Mouse (Mus musculus) megakaryocyte-erythroid progenitor cell, adult 5-6 weeks (primary cell): ENCODE measurements around the gene Acap1. TPM values are rescaled to one million over a fixed set of nuclear protein-coding genes. Genes with fewer than 3 reads are reported as not detected.

ENCODE experiments used
- ATAC-seq: replicated peaks from 2 replicates; pipeline ENCODE4 v1.8.0; 2016; ENCODE audit warnings: mild to moderate bottlenecking, inconsistent platforms; ENCODE audit not compliant: severe bottlenecking, poor library complexity, low FRiP score, low TSS enrichment
- total RNA-seq, 2 experiments: library from RNA; stranded (forward) in 1 of 2; stranded (reverse) in 1 of 2; fragments of 200-1000, 215-1000 nt in 1 of 2; fragments of >200 nt in 1 of 2; fragmentation: Nextera tagmentation in 1 of 2; gene quantifications; 2 replicates each; pipeline ENCODE4 v1.2.3; 2014 to 2017

Gene Acap1
- total RNA-seq, 2 experiments from 2014 or later: 40.3 to 52.7 TPM

GRCm38 (mm10) chr11:69910177-69910576 lies 14.8 kb upstream of the Acap1 start:
- no peak for ATAC-seq

- no peak for ATAC-seq
Observed at GRCm38 (mm10) chr11:69909174-69909573, 13.8 kb upstream of the Acap1 start.

GRCm38 (mm10) chr11:69908645-69909044 lies 13.3 kb upstream of the Acap1 start:
- no peak for ATAC-seq

GRCm38 (mm10) chr11:69904311-69904710 lies 9.0 kb upstream of the Acap1 start:
- no peak for ATAC-seq

- no peak for ATAC-seq
Observed at GRCm38 (mm10) chr11:69902972-69903371, 7.6 kb upstream of the Acap1 start.

- ATAC-seq: no peak
Observed at GRCm38 (mm10) chr11:69901993-69902392, 6.7 kb upstream of the Acap1 start.

GRCm38 (mm10) chr11:69901406-69901846 lies 6.1 kb upstream of the Acap1 start:
- peak; percentile 76 for ATAC-seq

- ATAC-seq: peak; percentile 87
Observed at GRCm38 (mm10) chr11:69900471-69901405, 5.4 kb upstream of the Acap1 start, which contains the start of the genes 2810408A11Rik and Neurl4. TSS of gene 2810408A11Rik (minus strand) at chr11:69900987. TSS of gene Neurl4 (plus strand) at chr11:69901072.

GRCm38 (mm10) chr11:69899870-69900269 lies 4.5 kb upstream of the Acap1 start:
- ATAC-seq: no peak

GRCm38 (mm10) chr11:69894671-69895070 lies 668 bp downstream of the Acap1 start:
- ATAC-seq: 0 out of 2 replicates have a peak, but pooled peaks have one; percentile 23

- ATAC-seq: peak; percentile 70
Observed at GRCm38 (mm10) chr11:69891482-69891881, 3.9 kb downstream of the Acap1 start.

GRCm38 (mm10) chr11:69886907-69887635 lies 8.3 kb downstream of the Acap1 start:
- peak; percentile 61 for ATAC-seq

- no peak for ATAC-seq
Observed at GRCm38 (mm10) chr11:69884663-69885062, 10.7 kb downstream of the Acap1 start.

- no peak for ATAC-seq
Observed at GRCm38 (mm10) chr11:69884240-69884639, 11.1 kb downstream of the Acap1 start.

GRCm38 (mm10) chr11:69883527-69884151 lies 11.7 kb downstream of the Acap1 start:
- peak; percentile 26; the same call in 1 of the 2 replicates for ATAC-seq

GRCm38 (mm10) chr11:69883066-69883465 lies 12.3 kb downstream of the Acap1 start:
- ATAC-seq: no peak

- no peak for ATAC-seq
Observed at GRCm38 (mm10) chr11:69881787-69882670, 13.3 kb downstream of the Acap1 start.

- ATAC-seq: peak; percentile 14; the same call in 1 of the 2 replicates
Observed at GRCm38 (mm10) chr11:69880853-69881603, 14.3 kb downstream of the Acap1 start, which contains the start of gene Kctd11. TSS of gene Kctd11 (minus strand) at chr11:69881406.
